Mouse (Mus musculus): Measurements from ENCODE around the gene Zfp800. TPM values are rescaled to one million over a fixed set of nuclear protein-coding genes. Genes with fewer than 3 reads are reported as not detected.

The Zfp800 gene
- polyA plus RNA-seq, 1 experiment from 2014 or later: 26.8 TPM

DNA sequence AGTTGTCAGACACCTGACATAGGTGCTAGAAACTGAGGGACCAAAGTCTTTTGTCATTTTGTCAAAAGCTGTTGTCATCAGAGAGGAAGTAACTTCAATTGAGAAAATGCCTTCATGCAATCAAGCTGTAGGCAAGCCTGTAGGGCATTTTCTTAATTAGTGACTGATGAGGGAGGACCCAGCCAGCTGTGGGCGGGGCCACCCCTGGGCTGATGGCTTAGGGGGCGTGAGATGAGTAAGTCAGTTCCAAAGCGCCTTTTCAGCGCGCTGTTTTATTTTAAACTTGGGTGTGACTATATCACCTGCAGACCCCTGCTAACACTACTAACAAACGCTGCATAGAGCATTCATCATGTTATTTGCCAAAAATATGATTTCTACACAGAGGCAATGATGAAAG lies 195.0 kb downstream of the Zfp800 start:
- Histone ChIP-seq H3K4me2 (ENCODE audit: low read length) (no peak overlapping the region), H3K36me3 (ENCODE audit: control insufficient read depth, insufficient read depth, low read length) (no peaks in the 10 kb centered on the region), H3K9me3 (ENCODE audit: control insufficient read depth, low read length) (no peaks in the 10 kb centered on the region), H3K4me1 (replicated peaks; ENCODE audit: control insufficient read depth, insufficient read depth, low read length) (no peaks in the 10 kb centered on the region), H3K9ac (ENCODE audit: low read length) (no peak overlapping the region), H3K27me3 (replicated peaks; ENCODE audit: control insufficient read depth, insufficient read depth, low read length) (no peaks in the 10 kb centered on the region), H3K4me3 (ENCODE audit: low read depth, low read length) (no peak overlapping the region), H3K27ac (ENCODE audit: low read depth) (no peak overlapping the region)
- ATAC-seq (replicated peaks; ENCODE audit: low FRiP score, low TSS enrichment, low read depth): no peak
- WGBS: 58% methylated on average over 6 of the region's 6 CpGs
- no peak for DNase-seq (ENCODE audit: low spot score)

DNA sequence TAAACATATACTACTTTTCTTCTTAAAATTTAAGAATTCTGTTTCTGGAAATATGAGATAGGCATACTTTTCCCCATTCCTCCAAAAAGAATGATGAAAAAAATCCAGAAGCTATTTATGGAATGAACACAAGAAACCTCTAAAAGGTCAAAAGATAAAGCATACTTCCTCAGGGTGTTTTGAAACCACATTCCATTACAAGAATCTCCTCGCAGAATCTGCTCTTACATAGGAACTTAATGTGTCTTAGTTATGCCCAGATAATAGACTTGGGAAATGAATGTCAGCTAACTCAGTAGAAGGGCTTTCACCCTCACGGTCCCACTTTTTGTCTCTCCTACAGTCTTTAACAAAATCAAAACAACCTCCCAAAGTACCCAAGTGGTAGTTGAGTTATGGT lies 203.9 kb downstream of the Zfp800 start:
- Histone ChIP-seq H3K4me3 (ENCODE audit: low read depth, low read length) (no peak overlapping the region), H3K4me2 (ENCODE audit: low read length) (no peak overlapping the region), H3K36me3 (ENCODE audit: control insufficient read depth, insufficient read depth, low read length) (no peaks in the 10 kb centered on the region), H3K9me3 (ENCODE audit: control insufficient read depth, low read length) (no peaks in the 10 kb centered on the region), H3K4me1 (replicated peaks; ENCODE audit: control insufficient read depth, insufficient read depth, low read length) (no peaks in the 10 kb centered on the region), H3K27me3 (replicated peaks; ENCODE audit: control insufficient read depth, insufficient read depth, low read length) (no peaks in the 10 kb centered on the region), H3K27ac (ENCODE audit: low read depth) (no peak overlapping the region), H3K9ac (ENCODE audit: low read length) (no peak overlapping the region)
- ATAC-seq (replicated peaks; ENCODE audit: low FRiP score, low TSS enrichment, low read depth): no peak
- 49% methylated on average over 2 of the region's 2 CpGs for WGBS
- no peak for DNase-seq (ENCODE audit: low spot score)

DNA sequence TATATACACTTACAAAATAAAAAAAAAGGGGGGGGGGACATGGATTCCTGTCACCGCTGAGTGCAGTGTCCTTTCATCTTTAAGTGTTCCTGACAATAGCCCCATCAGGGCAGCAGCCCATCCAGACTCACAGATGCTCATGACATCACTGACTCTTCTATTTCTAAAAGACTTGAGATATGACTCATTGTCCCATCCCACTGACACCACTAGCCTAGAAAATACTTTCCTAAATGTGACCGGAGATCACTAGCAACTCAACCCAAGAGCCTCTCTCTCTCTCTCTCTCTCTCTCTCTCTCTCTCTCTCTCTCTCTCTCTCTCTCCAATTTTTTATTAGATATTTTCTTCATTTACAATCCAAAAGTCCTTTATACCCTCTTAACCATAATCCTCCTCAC lies 205.9 kb downstream of the Zfp800 start:
- DNase-seq (ENCODE audit: low spot score): no peak
- Histone ChIP-seq H3K36me3 (ENCODE audit: control insufficient read depth, insufficient read depth, low read length) (no peaks in the 10 kb centered on the region), H3K4me2 (ENCODE audit: low read length) (no peak overlapping the region), H3K4me1 (replicated peaks; ENCODE audit: control insufficient read depth, insufficient read depth, low read length) (no peaks in the 10 kb centered on the region), H3K9ac (ENCODE audit: low read length) (no peak overlapping the region), H3K27ac (ENCODE audit: low read depth) (no peak overlapping the region), H3K4me3 (ENCODE audit: low read depth, low read length) (no peak overlapping the region), H3K9me3 (ENCODE audit: control insufficient read depth, low read length) (no peaks in the 10 kb centered on the region), H3K27me3 (replicated peaks; ENCODE audit: control insufficient read depth, insufficient read depth, low read length) (no peaks in the 10 kb centered on the region)
- ATAC-seq (replicated peaks; ENCODE audit: low FRiP score, low TSS enrichment, low read depth): no peak
- 89% methylated on average over 2 of the region's 2 CpGs for WGBS

Other genes with a start within 250 kb of the Zfp800 start
- gene Arf5, start 25.6 kb upstream of the Zfp800 start, polyA plus RNA-seq (2014; fragmentation: Nextera tagmentation; extraction: Ambion mirVana): 276 and 284 TPM in 2 replicates
- not detected in 2 replicates for gene Fscn3, start 29.8 kb upstream of the Zfp800 start, polyA plus RNA-seq (2014; fragmentation: Nextera tagmentation; extraction: Ambion mirVana)
- 7.2 and 8.8 TPM in 2 replicates for gene Gcc1, start 30.4 kb upstream of the Zfp800 start, polyA plus RNA-seq (2014; fragmentation: Nextera tagmentation; extraction: Ambion mirVana)
- gene Pax4, start 51.3 kb upstream of the Zfp800 start, polyA plus RNA-seq (2014; fragmentation: Nextera tagmentation; extraction: Ambion mirVana): 0.36 and 3.3 TPM in 2 replicates
- gene Snd1, start 77.1 kb upstream of the Zfp800 start, polyA plus RNA-seq (2014; fragmentation: Nextera tagmentation; extraction: Ambion mirVana): 123 and 139 TPM in 2 replicates

Data from intestine, embryonic 14.5 days (tissue).